Mouse (Mus musculus): Measurements from ENCODE around the gene Elmsan1. TPM values are rescaled to one million over a fixed set of nuclear protein-coding genes. Genes with fewer than 3 reads are reported as not detected.

Elmsan1 gene
- total RNA-seq, 1 experiment from 2014 or later = 15.1 TPM

DNA sequence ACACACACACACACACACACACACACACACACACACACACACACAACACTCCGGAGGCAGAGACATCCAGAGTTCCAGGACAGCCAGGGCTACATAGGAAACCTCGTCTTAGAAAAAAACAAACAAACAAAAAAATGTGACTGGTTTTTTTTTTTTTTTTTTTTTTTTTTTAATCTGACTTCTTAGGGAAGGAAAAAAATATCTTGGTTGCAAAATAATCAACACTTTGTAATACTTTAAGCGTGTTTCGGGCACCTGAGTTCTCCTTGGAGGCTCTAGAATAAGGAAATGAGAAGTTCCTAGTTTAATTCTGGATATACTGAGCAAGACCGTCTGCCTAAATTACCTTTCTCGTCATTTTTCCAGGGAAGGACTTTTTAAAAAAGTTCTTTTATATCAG, 105.0 kb downstream of the Elmsan1 start:
- ATAC-seq (replicated peaks; ENCODE audit: low read depth, poor library complexity, severe bottlenecking) = no peak

GRCm38 (mm10) chr12:84110814-84111213, 107.9 kb downstream of the Elmsan1 start:
- ATAC-seq (replicated peaks; ENCODE audit: low read depth, poor library complexity, severe bottlenecking) = no peak

- ATAC-seq (replicated peaks; ENCODE audit: low read depth, poor library complexity, severe bottlenecking) = no peak
Measured at GRCm38 (mm10) chr12:84109924-84110323, 108.8 kb downstream of the Elmsan1 start.

DNA sequence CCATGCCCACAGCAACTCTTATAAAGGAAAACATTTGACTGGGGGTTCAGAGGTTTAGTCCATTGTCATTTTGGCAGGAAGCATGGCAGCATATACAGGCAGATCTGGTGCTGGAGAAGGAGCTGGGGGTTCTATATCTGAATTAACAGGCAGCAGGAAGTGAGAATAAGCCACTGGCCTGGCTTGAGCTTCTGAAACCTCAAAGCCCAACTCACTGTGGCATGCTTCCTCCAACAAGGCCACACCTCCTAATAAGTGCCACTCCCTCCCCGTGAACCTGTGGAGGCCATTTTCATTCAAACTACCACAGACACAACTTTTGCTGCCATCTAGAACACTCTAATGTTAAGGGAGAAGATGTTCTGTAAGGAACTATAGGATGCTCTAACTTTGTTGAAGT, 111.0 kb downstream of the Elmsan1 start:
- ATAC-seq (replicated peaks; ENCODE audit: low read depth, poor library complexity, severe bottlenecking) = peak; percentile 32

GRCm38 (mm10) chr12:84107012-84107411, 111.7 kb downstream of the Elmsan1 start:
- ATAC-seq (replicated peaks; ENCODE audit: low read depth, poor library complexity, severe bottlenecking) = no peak

DNA sequence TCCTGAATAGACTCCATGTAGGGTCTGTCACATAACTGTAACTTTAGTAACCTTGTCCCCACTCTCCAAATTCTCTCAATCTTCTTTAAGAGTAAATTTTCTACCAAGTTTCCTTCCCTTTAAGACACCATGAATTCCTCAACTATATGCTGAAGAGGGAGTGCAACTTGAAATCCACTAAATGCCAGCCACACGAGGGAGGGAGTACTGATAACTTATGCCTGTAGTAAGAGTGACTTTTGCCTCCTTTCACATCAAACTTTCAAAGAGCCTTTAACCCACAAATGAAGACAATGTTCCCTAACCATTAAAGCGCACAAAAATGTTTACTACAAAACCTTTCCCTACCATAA, 117.2 kb downstream of the Elmsan1 start:
- ATAC-seq (replicated peaks; ENCODE audit: low read depth, poor library complexity, severe bottlenecking) = no peak

- ATAC-seq (replicated peaks; ENCODE audit: low read depth, poor library complexity, severe bottlenecking) = peak; percentile 71
Measured at GRCm38 (mm10) chr12:84100604-84101492, 117.8 kb downstream of the Elmsan1 start, which contains the start of gene Acot6. Gene Acot6 (plus strand): TSS chr12:84100654.

GRCm38 (mm10) chr12:84100071-84100470, 118.6 kb downstream of the Elmsan1 start:
- ATAC-seq (replicated peaks; ENCODE audit: low read depth, poor library complexity, severe bottlenecking) = no peak

- no peak for ATAC-seq (replicated peaks; ENCODE audit: low read depth, poor library complexity, severe bottlenecking)
Measured at GRCm38 (mm10) chr12:84099605-84100004, 119.1 kb downstream of the Elmsan1 start.

Other genes with a start within 250 kb of the Elmsan1 start
- not detected in 2 replicates for gene Heatr4, start 234.0 kb downstream of the Elmsan1 start, total RNA-seq (2017)
- gene Acot2, start 231.0 kb downstream of the Elmsan1 start, total RNA-seq (2017) = 13.1 and 16.3 TPM in 2 replicates
- 7.9 and 10.9 TPM in 2 replicates for gene Acot1, start 209.4 kb downstream of the Elmsan1 start, total RNA-seq (2017)
- gene Acot4, start 180.5 kb downstream of the Elmsan1 start, total RNA-seq (2017) = not detected in 2 replicates
- not detected in 2 replicates for gene Gm49366, start 179.9 kb downstream of the Elmsan1 start, total RNA-seq (2017)
- gene Acot3, start 166.7 kb downstream of the Elmsan1 start, total RNA-seq (2017) = not detected in 2 replicates
- gene Acot5, start 149.6 kb downstream of the Elmsan1 start, total RNA-seq (2017) = not detected in 2 replicates
- 1.6 and 2.5 TPM in 2 replicates for gene Acot6, start 118.2 kb downstream of the Elmsan1 start, total RNA-seq (2017)
- 2.3 and 4.1 TPM in 2 replicates for gene Dnal1, start 104.5 kb downstream of the Elmsan1 start, total RNA-seq (2017)
- gene Pnma1, start 70.4 kb downstream of the Elmsan1 start, total RNA-seq (2017) = 0.58 and 0.64 TPM in 2 replicates
- 47.0 and 55.7 TPM in 2 replicates for gene Ptgr2, start 66.4 kb upstream of the Elmsan1 start, total RNA-seq (2017)
- gene Zfp410, start 98.0 kb upstream of the Elmsan1 start, total RNA-seq (2017) = 47.0 and 51.8 TPM in 2 replicates
- gene Coq6, start 142.8 kb upstream of the Elmsan1 start, total RNA-seq (2017) = 12.7 and 17.5 TPM in 2 replicates
- 1.8 and 2.2 TPM in 2 replicates for gene Fam161b, start 143.0 kb upstream of the Elmsan1 start, total RNA-seq (2017)
- 15.2 and 23.4 TPM in 2 replicates for gene Entpd5, start 190.1 kb upstream of the Elmsan1 start, total RNA-seq (2017)
- gene Bbof1, start 190.2 kb upstream of the Elmsan1 start, total RNA-seq (2017) = 4.1 and 5.0 TPM in 2 replicates
- gene Rnf113a2, start 198.3 kb upstream of the Elmsan1 start, total RNA-seq (2017) = 29.2 and 34.4 TPM in 2 replicates
- 11.0 and 16.4 TPM in 2 replicates for gene Aldh6a1, start 232.1 kb upstream of the Elmsan1 start, total RNA-seq (2017)
- gene Lin52, start 232.5 kb upstream of the Elmsan1 start, total RNA-seq (2017) = 15.2 and 19.7 TPM in 2 replicates